Mouse (Mus musculus) lung, postnatal 36 days (tissue): ENCODE measurements around the gene Ccdc172.

ENCODE experiments used
- DNase-seq: peaks from one replicate; pipeline ENCODE4 v3.0.0; 2022; ENCODE audit warnings: mixed read lengths

Ccdc172 gene

GRCm38 (mm10) chr19:58511818-58512217, at the start of gene Ccdc172:
TSS of gene Ccdc172 (plus strand) at chr19:58511993.
- DNase-seq: no peak

GRCm38 (mm10) chr19:58463755-58464154, 48.0 kb upstream of the Ccdc172 start:
- no peak for DNase-seq

GRCm38 (mm10) chr19:58468331-58468730, 43.5 kb upstream of the Ccdc172 start:
- DNase-seq: no peak

- peak; percentile 90 for DNase-seq
Observed at GRCm38 (mm10) chr19:58469421-58469820, 42.4 kb upstream of the Ccdc172 start.

GRCm38 (mm10) chr19:58474251-58474650, 37.5 kb upstream of the Ccdc172 start:
- no peak for DNase-seq

GRCm38 (mm10) chr19:58482373-58482977, 29.3 kb upstream of the Ccdc172 start:
- DNase-seq: no peak

- no peak for DNase-seq
Observed at GRCm38 (mm10) chr19:58486686-58487085, 25.1 kb upstream of the Ccdc172 start.

GRCm38 (mm10) chr19:58497106-58497505, 14.7 kb upstream of the Ccdc172 start:
- DNase-seq: no peak

GRCm38 (mm10) chr19:58499420-58499966, 12.3 kb upstream of the Ccdc172 start:
- no peak for DNase-seq

GRCm38 (mm10) chr19:58500049-58500448, 11.7 kb upstream of the Ccdc172 start:
- no peak for DNase-seq

- DNase-seq: no peak
Observed at GRCm38 (mm10) chr19:58521696-58522095, 9.9 kb downstream of the Ccdc172 start.

- DNase-seq: peak; percentile 12
Observed at GRCm38 (mm10) chr19:58523736-58524394, 12.1 kb downstream of the Ccdc172 start.

GRCm38 (mm10) chr19:58525457-58526239, 13.9 kb downstream of the Ccdc172 start:
- peak; percentile 58 for DNase-seq

GRCm38 (mm10) chr19:58533077-58533476, 21.3 kb downstream of the Ccdc172 start:
- DNase-seq: peak; percentile 21

- DNase-seq: no peak
Observed at GRCm38 (mm10) chr19:58536691-58537090, 24.9 kb downstream of the Ccdc172 start.

- no peak for DNase-seq
Observed at GRCm38 (mm10) chr19:58540396-58540795, 28.6 kb downstream of the Ccdc172 start.

- DNase-seq: no peak
Observed at GRCm38 (mm10) chr19:58548367-58548766, 36.6 kb downstream of the Ccdc172 start.

GRCm38 (mm10) chr19:58550489-58550888, 38.7 kb downstream of the Ccdc172 start:
- no peak for DNase-seq

GRCm38 (mm10) chr19:58550916-58551315, 39.1 kb downstream of the Ccdc172 start:
- no peak for DNase-seq

- DNase-seq: no peak
Observed at GRCm38 (mm10) chr19:58554974-58555373, 43.2 kb downstream of the Ccdc172 start.

- DNase-seq: peak; percentile 74
Observed at GRCm38 (mm10) chr19:58558352-58558751, 46.6 kb downstream of the Ccdc172 start.

GRCm38 (mm10) chr19:58562301-58562815, 50.6 kb downstream of the Ccdc172 start:
- DNase-seq: no peak

GRCm38 (mm10) chr19:58571566-58571965, 59.8 kb downstream of the Ccdc172 start:
- no peak for DNase-seq
